Mouse (Mus musculus) C2C12 (cell line): Measurements from ENCODE around the gene Xylb.

Experiments used
- CEBPB ChIP-seq: IDR thresholded peaks from one replicate; pipeline ENCODE4 v1.6.1; 2011; ENCODE audit warnings: low read depth, mild to moderate bottlenecking, control low read depth, moderate library complexity
- CTCF ChIP-seq: IDR thresholded peaks from one replicate; pipeline ENCODE4 v1.5.1; 2011; ENCODE audit not compliant: control insufficient read depth, insufficient read depth, insufficient read length
- MAX ChIP-seq: IDR thresholded peaks from one replicate; pipeline ENCODE4 v1.6.1; 2011; ENCODE audit warnings: mild to moderate bottlenecking, control low read depth
- MYOD1 ChIP-seq: IDR thresholded peaks from one replicate; pipeline ENCODE4 v1.6.1; 2011; ENCODE audit warnings: low read depth; ENCODE audit not compliant: control insufficient read depth, insufficient read length

DNA sequence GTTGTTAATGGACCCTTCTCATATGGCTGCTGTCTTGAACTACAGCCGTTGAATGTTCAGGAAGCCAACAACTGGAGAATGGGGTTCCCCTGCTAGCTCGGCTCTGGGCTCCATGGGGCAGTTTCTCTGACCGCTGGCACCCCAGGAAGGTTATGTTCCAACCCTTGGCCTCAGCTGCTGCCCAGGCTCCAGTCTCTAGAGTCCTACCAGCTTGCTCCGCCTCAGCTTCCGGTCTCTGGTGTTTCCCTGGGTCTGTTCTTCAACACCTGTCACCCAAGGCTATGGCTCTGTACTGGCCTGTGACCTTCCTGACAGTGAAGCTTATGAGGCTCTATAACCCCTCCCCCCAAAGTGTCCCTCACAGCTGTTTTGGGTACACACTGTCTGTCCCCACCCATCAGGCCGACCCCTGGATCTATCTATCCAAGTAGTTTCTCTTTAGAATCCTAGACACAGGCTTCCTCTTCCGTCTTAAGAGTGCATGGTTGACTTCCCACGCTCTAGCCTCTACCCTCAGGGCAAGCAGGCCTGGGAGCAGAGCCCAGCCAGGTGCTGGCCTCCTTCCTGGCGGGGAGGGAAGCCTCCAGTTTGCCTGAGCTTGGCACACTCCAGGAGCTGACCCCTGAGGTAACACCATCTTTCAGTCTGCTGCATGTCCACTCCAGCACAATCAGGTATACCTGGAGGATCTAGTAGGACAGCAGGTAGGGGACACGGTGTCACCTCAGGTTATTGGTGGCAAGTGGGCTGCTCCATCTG, 6.1 kb upstream of the Xylb start:
- no peak for TF ChIP-seq CTCF
- no peak for TF ChIP-seq MYOD1
- no peak for TF ChIP-seq CEBPB
- TF ChIP-seq MAX, result no peak
